Comparison of ENCODE assay signal across 20 mouse cellular contexts in the genomic region with DNA sequence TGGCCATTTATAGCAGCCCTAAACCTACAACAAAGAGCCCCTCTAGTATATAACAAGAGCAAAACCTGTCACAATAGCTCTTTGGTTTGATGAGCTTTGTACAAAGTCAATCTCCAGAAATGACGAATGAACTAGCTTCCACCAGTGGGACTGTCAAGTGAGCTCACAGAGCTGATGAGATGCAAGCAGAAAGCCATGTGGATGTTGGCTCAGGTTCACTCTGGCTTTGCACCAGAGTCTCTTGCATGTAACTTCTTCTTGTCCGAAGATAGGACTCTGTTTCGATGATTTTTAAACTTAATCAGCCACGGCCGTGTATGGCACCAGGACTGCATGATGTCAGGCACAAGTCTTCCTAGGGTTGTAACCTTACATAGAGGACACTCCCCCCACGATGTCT.
DNase-seq lines count a peak whose midpoint lies in the region; ATAC-seq and TF ChIP-seq lines count a peak whose summit lies in the region.
"Had no signal": no experiment of that assay in that cellular context is flagged by ENCODE, and none has a peak within 500 bp of the region (broad histone marks: within the 10 kb centered on the region; RNA-seq: fewer than 3 reads in every experiment).

No protein-coding gene starts in this region.

- TF ChIP-seq EP300 in heart, adult 2 months (IDR thresholded peaks at IDR 0.05; ENCODE audit: insufficient read depth, low read depth, low read length) = no peak

- no peak overlapping the region for H3K9ac ChIP-seq in heart, adult 2 months (ENCODE audit: low read depth, low read length)
- H3K9ac ChIP-seq in lung, embryonic 14.5 days = no peak overlapping the region
- no peak overlapping the region for H3K9ac ChIP-seq in heart, embryonic 16.5 days (ENCODE audit: low read length)
- H3K9ac ChIP-seq: embryonic facial prominence, embryonic 12.5 days; hindbrain, embryonic 13.5 days; limb, embryonic 12.5 days; liver, postnatal 0 days; midbrain, embryonic 13.5 days; neural tube, embryonic 12.5 days had no signal

- no peak for DNase-seq in heart, adult 2 months
- DNase-seq in heart, adult 9 months (ENCODE audit: low spot score in 2 of 2) = no peak
- peak; percentile 31 for DNase-seq in lung, embryonic 14.5 days
- no peak for DNase-seq in lung, adult 2 months
- DNase-seq in heart, postnatal 4 days = peak; percentile 67
- no peak for DNase-seq in kidney, postnatal 14 days
- DNase-seq: adrenal gland, adult 8-10 months; kidney, adult 18-20 months; layer of hippocampus, postnatal 36 days; liver, postnatal 0 days had no signal

- intact Hi-C loops in heart, adult 2 months (cut with DNase I) = no loop called here

- no peaks in the 10 kb centered on the region for H3K9me3 ChIP-seq in lung, embryonic 14.5 days (ENCODE audit: low read depth, low read length)
- H3K9me3 ChIP-seq in heart, embryonic 16.5 days (replicated peaks; ENCODE audit: control insufficient read depth, low read length) = no peaks in the 10 kb centered on the region
- H3K9me3 ChIP-seq: embryonic facial prominence, embryonic 12.5 days; hindbrain, embryonic 13.5 days; limb, embryonic 12.5 days; megakaryocyte, embryonic 14.5 days; midbrain, embryonic 13.5 days; neural tube, embryonic 12.5 days had no signal

- H3K27me3 ChIP-seq in heart, adult 2 months (ENCODE audit: control insufficient read depth, insufficient read depth, low read length) = no peaks in the 10 kb centered on the region
- H3K27me3 ChIP-seq in lung, embryonic 14.5 days (ENCODE audit: insufficient read depth, low read length) = no peaks in the 10 kb centered on the region
- no peaks in the 10 kb centered on the region for H3K27me3 ChIP-seq in heart, embryonic 16.5 days (ENCODE audit: control insufficient read depth, insufficient read depth, low read length)
- H3K27me3 ChIP-seq: embryonic facial prominence, embryonic 12.5 days; hindbrain, embryonic 13.5 days; limb, embryonic 12.5 days; megakaryocyte, embryonic 14.5 days; midbrain, embryonic 13.5 days; neural tube, embryonic 12.5 days had no signal

- TF ChIP-seq CTCF in heart, adult 2 months (IDR thresholded peaks at IDR 0.05) = no peak
- TF ChIP-seq CTCF in lung, embryonic 14.5 days (IDR thresholded peaks at IDR 0.05; ENCODE audit: low read depth) = no peak
- no peak for TF ChIP-seq CTCF in lung, adult 2 months (IDR thresholded peaks at IDR 0.05; ENCODE audit: insufficient read depth, low read length)

- H3K4me2 ChIP-seq in lung, embryonic 14.5 days = no peak overlapping the region
- no peak overlapping the region for H3K4me2 ChIP-seq in heart, embryonic 16.5 days (ENCODE audit: low read depth, low read length)
- H3K4me2 ChIP-seq: embryonic facial prominence, embryonic 12.5 days; hindbrain, embryonic 13.5 days; limb, embryonic 12.5 days; liver, embryonic 11.5 days; midbrain, embryonic 13.5 days; neural tube, embryonic 12.5 days had no signal

- H3K79me2 ChIP-seq in heart, adult 2 months (replicated peaks; ENCODE audit: control insufficient read depth, insufficient read depth, low read length) = no peaks in the 10 kb centered on the region

- TF ChIP-seq POLR2A in heart, adult 2 months (IDR thresholded peaks at IDR 0.05; ENCODE audit: insufficient read depth, low read depth, low read length) = no peak
- no peak for TF ChIP-seq POLR2A in lung, adult 2 months (IDR thresholded peaks at IDR 0.05; ENCODE audit: borderline replicate concordance, extremely low read depth, low read depth, low read length)

- peak overlapping the region; percentile 89 for H3K27ac ChIP-seq in heart, adult 2 months
- H3K27ac ChIP-seq in lung, embryonic 14.5 days (ENCODE audit: low read depth) = no peak overlapping the region
- peak overlapping the region; percentile 73 for H3K27ac ChIP-seq in heart, embryonic 16.5 days (ENCODE audit: low read length)
- H3K27ac ChIP-seq: embryonic facial prominence, embryonic 12.5 days; hindbrain, embryonic 13.5 days; kidney, postnatal 0 days; limb, embryonic 12.5 days; midbrain, embryonic 13.5 days; neural tube, embryonic 12.5 days had no signal

- no peak overlapping the region for H3K4me3 ChIP-seq in heart, adult 2 months
- no peak overlapping the region for H3K4me3 ChIP-seq in lung, embryonic 14.5 days (ENCODE audit: low read depth, low read length)
- no peak overlapping the region for H3K4me3 ChIP-seq in lung, adult 2 months (replicated peaks; ENCODE audit: extremely low read depth, low read depth, low read length)
- H3K4me3 ChIP-seq in heart, embryonic 16.5 days (ENCODE audit: low read length) = no peak overlapping the region
- H3K4me3 ChIP-seq: embryonic facial prominence, embryonic 12.5 days; hindbrain, embryonic 13.5 days; limb, embryonic 12.5 days; midbrain, embryonic 13.5 days; neural tube, embryonic 12.5 days had no signal

- peaks cover 40% of the 10 kb centered on the region for H3K36me3 ChIP-seq in heart, adult 2 months (ENCODE audit: control insufficient read depth, insufficient read depth, low read length)
- no peaks in the 10 kb centered on the region for H3K36me3 ChIP-seq in lung, embryonic 14.5 days (ENCODE audit: insufficient read depth)
- H3K36me3 ChIP-seq in heart, embryonic 16.5 days (ENCODE audit: control insufficient read depth, insufficient read depth) = 0 out of 2 replicates have a peak, but pooled peaks cover 12% of the 10 kb centered on the region
- H3K36me3 ChIP-seq: embryonic facial prominence, embryonic 12.5 days; limb, embryonic 12.5 days had no signal

- peaks cover 8% of the 10 kb centered on the region for H3K4me1 ChIP-seq in heart, adult 2 months (ENCODE audit: control insufficient read depth, insufficient read depth, low read length)
- peaks cover 12% of the 10 kb centered on the region for H3K4me1 ChIP-seq in lung, embryonic 14.5 days (ENCODE audit: insufficient read depth)
- H3K4me1 ChIP-seq in lung, adult 2 months (ENCODE audit: control insufficient read depth, insufficient read depth, low read length) = peaks cover 2% of the 10 kb centered on the region; the same call in 1 of the 2 replicates
- H3K4me1 ChIP-seq in heart, embryonic 16.5 days (ENCODE audit: control insufficient read depth, insufficient read depth, low read length) = peaks cover 62% of the 10 kb centered on the region

- no peak for ATAC-seq in lung, embryonic 14.5 days (ENCODE audit: insufficient read depth)
- no peak for ATAC-seq in heart, embryonic 16.5 days (replicated peaks; ENCODE audit: extremely low read depth, insufficient read depth, low FRiP score)
- ATAC-seq: inflammation-experienced regulatory T-cells, adult 6 months; liver, postnatal 0 days; midbrain, embryonic 13.5 days had no signal

- 9% methylated on average over 6 of the region's 6 CpGs for WGBS in heart, adult 2 months
- WGBS in lung, embryonic 14.5 days = 47% methylated on average over 6 of the region's 6 CpGs
- 37% methylated on average over 6 of the region's 6 CpGs for WGBS in lung, adult 2 months
- 32% methylated on average over 6 of the region's 6 CpGs for WGBS in heart, embryonic 16.5 days

Comparison
In these comparisons a context has a peak if more than half of its experiments do, and no peak if none do; other contexts are left out.
1. DNase-seq: peak in lung, embryonic 14.5 days (single experiment) and heart, postnatal 4 days (single experiment); none in heart, adult 2 months (0 of 2), heart, adult 9 months (0 of 2), lung, adult 2 months (single experiment) and kidney, postnatal 14 days (single experiment).